Mouse (Mus musculus) adrenal gland, adult (tissue): ENCODE measurements around the gene Saa2.
"Not testable (repeated sequence)": the region's sequence is repeated elsewhere in the genome, so short reads cannot be mapped to it uniquely, and the experiment has no call there.

Source experiments
- DNase-seq, 2 experiments: peaks; one replicate each; pipeline ENCODE4 v3.0.0; 2022 to 2023; ENCODE audit warnings: low spot score in 1 of 2; ENCODE audit not compliant: inconsistent age in 2 of 2

Gene Saa2

DNA sequence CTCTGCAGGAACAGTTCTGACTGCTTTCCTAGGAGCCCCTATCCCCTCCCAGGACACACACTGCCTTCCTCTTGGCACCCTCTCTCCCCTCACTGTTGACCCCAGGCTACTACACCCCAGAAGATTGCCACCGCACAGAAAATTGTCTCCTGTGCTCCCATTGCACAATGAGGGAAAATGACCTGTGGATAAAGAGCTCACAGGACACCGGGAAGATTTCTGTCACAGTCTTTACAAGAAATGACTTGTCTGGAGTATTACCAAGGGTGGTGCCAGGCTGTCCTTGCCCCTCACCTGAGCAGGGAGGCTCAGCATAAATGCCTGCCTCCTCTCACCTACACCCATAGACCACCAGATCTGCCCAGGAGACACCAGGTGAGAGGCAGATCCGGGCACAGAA lies at the start of gene Saa2:
Gene Saa2, plus strand, starts transcription at position 301 of the 400 bp plus-strand sequence.
- DNase-seq: no peak

- peak; percentile 81 to 94 for DNase-seq
Measured at GRCm38 (mm10) chr7:46710390-46710844, 41.2 kb upstream of the Saa2 start, which contains the start of gene Saal1. Gene Saal1, minus strand, starts transcription at chr7:46710680.

DNA sequence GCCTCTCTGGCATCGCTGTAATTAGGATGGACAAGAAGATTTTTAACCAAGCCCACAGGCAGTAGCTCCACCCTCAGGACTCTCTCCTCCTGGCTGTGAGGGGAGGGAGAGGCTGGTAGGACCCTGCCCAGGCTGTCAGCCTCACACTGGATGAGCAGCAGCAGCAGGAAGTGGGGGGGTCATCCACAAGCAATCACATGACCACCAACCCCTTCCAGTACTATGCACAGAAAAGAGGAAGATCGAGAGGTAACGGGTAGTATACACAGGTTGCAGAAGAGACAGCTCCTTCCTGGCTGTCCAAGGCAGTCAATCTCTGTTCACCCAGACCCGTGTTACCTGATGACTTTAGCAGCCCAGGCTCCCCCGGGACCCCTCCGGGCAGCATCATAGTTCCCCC lies 39.3 kb upstream of the Saa2 start:
- DNase-seq: no peak

- peak; percentile 62 to 89 for DNase-seq
Measured at GRCm38 (mm10) chr7:46714518-46714917, 37.1 kb upstream of the Saa2 start.

DNA sequence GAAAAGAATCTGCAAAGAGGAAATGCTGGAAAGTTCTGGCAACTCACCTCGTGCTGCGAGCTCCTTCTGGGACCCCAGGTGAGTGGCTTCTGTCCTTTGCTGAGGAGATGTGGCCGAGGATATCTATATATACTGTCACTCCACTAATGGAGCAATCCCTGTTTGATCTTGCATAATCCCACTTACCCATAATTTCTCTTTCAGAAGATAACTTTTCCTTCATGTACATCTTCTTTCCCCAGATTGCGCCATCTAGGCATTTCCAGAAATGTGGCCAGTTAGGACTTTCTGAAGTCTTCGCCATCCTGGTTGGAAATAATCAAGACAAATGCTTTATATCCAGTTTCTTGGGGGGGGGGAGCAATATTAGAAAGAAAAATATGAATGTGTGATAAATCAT lies 36.0 kb upstream of the Saa2 start, which contains the start of gene Saa3:
Gene Saa3, minus strand, starts transcription at position 101 of the 400 bp plus-strand sequence.
- no peak for DNase-seq

DNA sequence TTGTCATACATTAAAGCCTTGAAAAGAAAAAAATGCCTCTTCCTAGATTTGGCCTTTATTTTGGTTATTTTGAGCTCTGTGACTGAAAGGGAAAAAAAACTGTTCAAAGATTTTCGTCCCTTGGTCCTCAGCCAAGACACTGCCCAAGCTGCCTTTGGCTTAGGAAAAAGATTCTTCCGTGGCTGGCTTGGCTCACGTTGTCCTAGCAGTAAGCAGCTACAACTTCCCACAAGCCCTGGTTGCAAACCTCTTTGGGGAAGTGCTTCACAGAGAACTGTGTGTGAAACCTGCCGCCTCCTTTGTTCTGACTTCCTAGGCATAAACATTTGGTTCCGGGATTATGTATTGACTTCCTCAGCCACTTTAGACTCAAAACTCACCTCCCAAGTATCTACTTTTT lies 34.7 kb upstream of the Saa2 start:
- peak; percentile 47 to 78 for DNase-seq

GRCm38 (mm10) chr7:46718591-46719270 lies 32.9 kb upstream of the Saa2 start:
- DNase-seq: no peak

GRCm38 (mm10) chr7:46719526-46719925 lies 32.1 kb upstream of the Saa2 start:
- peak in 1 of 2 experiments; percentile 59 for DNase-seq

DNA sequence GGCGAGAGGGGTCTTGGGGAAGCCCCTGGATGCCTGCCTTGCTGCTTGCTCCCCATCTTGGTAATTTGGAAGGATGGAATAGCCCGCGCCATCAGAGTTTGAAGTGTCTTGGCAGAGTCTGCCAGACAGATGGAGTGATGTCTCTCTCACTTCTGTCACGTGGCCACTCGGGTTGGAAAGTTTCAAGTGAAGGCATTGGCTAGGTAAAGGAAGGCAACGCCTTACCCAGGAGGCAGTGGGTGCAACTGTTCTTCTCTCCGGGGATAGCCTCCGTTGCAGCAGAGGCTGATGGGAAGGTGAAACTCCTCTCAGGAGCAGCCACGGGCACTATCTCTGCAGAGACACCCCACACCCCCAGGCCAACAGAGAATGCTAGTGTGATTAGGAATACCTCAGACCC lies 31.1 kb upstream of the Saa2 start:
- no peak for DNase-seq

DNA sequence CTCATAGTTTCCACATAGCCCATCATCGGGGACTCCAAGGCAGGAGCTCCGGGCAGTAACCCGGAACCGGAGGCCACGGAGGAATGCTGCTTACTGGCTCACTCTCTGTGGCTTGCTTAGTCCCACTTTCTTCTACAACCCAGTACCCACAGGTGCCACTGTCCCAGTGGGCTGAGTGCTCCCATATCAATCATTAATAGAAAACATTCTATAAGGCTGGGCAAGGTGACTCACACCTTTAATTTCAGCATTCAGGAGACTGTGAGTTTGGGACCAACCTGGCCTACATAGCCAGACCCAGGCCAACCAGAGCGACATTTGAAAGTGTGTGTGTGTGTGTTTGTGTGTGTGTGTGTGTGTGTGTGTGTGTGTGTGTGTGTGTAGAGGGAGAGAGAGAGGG lies 28.2 kb upstream of the Saa2 start:
- no peak for DNase-seq

- DNase-seq: no peak
Measured at GRCm38 (mm10) chr7:46723849-46724248, 27.7 kb upstream of the Saa2 start.

DNA sequence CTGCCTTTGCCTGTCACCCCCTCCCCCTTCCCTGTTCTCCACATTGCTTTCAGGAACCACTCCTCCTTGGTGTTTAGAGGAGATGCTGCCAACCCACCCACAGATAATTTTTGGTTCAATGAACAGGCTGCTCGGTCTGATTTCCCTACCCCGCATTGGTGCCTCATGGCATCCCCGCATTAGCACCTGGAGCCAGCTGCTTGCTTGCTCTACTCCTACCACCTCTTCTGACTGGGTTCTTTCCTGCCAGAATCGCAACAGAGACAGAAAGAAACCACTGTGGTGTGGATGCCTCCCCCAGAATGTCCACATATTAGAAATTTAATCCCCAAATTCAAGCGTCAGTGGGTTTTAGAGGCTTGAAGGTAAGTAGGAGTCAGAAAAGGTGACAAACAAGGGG lies 27.2 kb upstream of the Saa2 start:
- DNase-seq: no peak

DNA sequence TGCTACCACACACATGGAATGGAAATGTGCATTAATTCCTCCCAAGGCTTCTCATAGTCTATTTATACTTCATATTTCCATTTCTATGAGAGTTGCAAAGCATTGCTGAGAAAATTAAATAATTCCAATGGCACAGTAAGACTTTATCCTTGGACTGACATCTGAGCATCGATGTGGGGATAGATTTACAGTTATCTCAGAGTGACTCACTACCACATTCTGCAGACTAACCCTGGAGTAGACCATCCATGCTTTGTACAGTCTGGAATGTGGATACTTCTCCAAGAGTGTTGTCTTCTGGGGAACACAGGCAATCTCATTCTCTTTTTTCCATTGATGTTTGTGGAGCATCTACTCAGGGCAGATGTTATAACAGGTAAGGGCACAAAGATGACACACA lies 24.0 kb upstream of the Saa2 start:
- peak in 1 of 2 experiments; percentile 73 for DNase-seq

- DNase-seq: no peak
Measured at GRCm38 (mm10) chr7:46732458-46732857, 19.1 kb upstream of the Saa2 start, which contains the start of gene Saa4. Gene Saa4, minus strand, starts transcription at chr7:46732603.

DNA sequence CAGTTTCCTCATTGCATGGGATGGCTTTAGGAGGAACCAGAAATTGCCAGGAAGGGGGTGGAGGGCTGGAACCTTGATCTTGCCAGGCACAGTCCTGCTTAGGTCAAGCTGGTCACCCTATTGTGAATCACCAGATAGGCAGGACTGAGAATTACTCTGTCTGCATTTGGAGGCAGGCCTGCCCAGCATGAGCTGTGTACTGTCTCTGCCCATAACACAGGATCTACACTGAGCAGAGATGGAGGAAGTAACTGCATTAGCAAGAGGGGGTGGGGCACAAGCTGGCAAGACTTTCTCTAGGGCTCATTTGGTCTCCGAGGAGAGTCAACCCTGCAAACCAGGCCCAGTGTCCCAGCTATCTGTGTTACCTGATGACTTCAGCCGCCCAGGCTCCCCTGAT lies 16.6 kb upstream of the Saa2 start:
- peak; percentile 34 to 52 for DNase-seq

- no peak for DNase-seq
Measured at GRCm38 (mm10) chr7:46738561-46739460, 12.8 kb upstream of the Saa2 start.

DNA sequence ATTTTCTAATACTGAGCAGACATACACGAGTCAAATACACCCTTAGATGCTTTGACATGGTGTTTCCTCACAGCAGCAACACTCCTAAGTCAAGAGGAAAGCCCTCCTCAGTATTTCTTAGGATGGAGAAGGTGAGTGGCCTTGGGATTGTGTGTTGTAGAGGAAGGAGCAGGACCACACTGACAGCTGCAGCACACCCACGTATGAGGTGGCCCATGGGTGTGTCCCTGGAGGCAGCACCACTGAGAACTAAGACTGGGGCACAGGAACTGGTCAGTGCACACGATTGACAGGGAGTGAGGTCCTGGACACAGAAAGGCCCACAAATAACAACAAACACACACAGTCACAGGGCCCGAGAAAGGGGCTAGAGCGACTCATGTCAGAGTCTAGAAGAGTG lies 11.5 kb upstream of the Saa2 start:
- DNase-seq: not testable (repeated sequence)

GRCm38 (mm10) chr7:46742880-46743279 lies 8.7 kb upstream of the Saa2 start, which contains the start of gene Saa1:
Gene Saa1, minus strand, starts transcription at chr7:46742980.
- DNase-seq: not testable (repeated sequence)

- peak in 1 of 2 experiments; percentile 70 for DNase-seq
Measured at GRCm38 (mm10) chr7:46745816-46746215, 5.8 kb upstream of the Saa2 start.

DNA sequence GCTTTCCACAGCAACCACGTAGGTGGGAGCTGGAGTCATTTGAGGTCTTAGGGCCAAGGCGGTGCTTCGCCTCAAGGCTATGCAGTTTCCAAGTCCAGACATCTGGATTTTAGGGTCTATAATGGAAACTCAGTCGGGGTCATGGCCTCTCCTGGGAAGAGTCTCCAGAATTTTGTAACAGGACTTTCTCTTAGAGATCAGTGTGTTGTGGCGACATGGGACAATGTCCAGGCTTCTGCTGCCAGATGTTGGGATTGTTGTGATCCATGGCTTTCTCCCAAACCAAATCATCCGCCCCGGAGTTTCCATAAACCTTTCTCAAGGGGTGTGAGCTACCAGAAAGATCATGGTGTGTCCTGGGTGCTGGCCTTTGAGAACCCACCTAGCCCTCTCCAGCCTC lies 5.2 kb upstream of the Saa2 start:
- DNase-seq: no peak

- no peak for DNase-seq
Measured at GRCm38 (mm10) chr7:46748459-46748858, 3.1 kb upstream of the Saa2 start.
